Mouse (Mus musculus) thymus, postnatal 25 days (tissue): ENCODE results near the gene Olfm3.

ENCODE experiments used
- DNase-seq: peaks from one replicate; pipeline ENCODE4 v3.0.0; 2022

The Olfm3 gene

DNA sequence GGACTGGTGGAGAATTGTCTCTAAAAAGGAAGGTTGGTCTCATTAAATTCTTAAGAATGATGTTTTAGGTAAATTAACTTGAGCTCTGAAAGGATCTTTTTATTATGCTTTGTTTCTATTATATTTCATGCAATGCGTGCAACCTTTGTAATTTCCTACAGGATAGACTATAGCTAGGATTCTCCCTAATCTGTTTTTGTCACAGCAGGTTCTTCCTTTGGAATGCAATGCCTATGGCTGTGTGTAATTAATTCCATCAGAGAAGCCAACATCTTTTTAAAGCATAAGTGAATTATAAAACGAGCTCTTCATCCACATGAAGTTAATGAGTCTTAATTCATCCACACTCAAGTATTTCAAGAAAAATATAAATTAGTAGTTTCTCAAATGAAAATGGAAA, 177.5 kb downstream of the Olfm3 start:
- DNase-seq, result no peak

DNA sequence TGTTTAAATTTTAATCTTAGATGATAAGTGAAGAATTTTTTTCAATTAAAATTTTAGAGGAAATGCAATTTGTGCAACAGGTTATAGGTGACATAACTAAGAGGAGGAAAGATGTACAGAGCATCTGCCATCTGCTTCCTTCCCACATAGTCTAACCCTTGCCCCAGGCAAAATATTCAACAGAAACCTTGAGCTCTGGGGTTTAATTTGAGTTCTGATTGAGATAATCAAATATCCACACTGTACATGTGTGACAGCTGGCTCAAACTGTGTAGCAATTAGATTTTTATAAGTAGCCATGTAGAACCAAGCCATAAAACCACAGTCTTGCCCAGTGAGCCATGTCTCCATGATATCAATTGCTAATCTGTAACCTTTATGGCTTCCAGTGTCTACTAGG, 179.1 kb downstream of the Olfm3 start:
- DNase-seq, result no peak

DNA sequence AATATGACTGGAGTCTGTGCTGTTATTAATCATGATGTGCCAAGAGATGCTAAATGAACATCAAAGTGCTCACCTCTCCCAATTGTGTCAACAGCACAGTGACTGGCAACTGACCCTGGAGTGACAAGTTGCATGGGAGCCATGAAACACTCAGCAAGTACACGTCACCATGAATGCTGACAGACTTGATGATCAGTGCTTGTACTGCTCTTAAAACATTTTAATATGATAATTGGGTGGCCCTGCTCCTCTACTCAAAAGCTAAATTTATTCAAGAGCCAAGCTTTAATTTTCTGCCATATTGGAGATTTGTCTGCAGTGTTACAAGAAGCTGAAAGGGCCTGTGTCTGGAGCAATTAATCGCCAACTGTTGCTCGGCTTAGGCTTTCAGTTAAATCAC, 184.4 kb downstream of the Olfm3 start:
- no peak for DNase-seq

DNA sequence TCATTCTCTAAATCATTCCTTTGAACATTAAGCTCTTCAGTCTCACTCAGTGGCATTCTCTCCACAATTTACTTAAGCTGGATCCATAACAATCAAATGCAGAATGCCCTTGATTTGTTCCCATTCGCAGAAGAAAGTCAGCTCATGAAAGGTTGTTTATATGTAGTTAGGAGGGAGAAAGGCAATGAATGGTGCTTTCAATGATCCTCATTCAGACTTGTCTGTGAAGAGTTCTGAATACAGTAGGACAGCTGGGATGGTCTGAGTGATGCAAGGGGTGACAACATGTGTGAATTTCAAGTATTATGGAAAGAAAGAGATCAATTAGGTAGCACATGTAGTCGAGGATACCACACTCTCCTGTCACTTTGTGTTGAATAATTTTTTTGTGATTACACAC, 186.8 kb downstream of the Olfm3 start:
- DNase-seq, result no peak

DNA sequence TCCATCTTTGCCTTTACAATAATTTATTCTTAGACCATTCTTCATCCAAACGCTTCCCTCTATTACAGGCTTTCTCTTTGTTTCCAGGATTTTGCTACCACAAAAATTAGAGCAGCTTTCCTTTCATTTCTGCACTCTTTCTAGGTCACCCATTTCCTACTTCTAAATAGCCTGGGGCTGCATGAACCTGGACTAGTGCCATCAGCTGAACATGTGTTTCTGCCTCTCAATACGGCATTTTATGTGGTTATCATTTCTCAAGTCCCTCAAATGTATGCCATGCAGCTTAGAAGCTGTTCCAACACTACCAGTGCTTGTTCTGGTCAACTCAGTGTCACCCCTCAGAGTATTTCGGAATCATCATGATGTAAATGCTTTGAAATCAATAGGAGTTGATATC, 191.6 kb downstream of the Olfm3 start:
- DNase-seq, result no peak

DNA sequence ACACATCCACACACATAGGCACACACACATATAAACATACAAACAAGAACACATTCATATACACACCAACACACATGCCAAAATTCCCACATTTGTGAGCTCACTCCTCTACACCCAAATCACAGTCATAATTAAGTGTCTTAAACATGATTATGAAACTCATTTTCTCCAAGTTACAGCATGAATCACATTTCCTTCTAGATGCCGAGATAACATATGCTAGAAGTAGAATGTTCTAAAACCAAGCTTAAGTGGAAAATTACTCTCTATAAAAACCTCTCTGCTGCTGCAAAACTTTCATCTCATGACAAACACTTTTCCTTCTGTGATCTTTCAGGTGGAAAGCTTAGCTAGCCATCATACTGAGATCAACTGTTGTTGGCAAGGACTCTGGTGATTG, 195.7 kb downstream of the Olfm3 start:
- no peak for DNase-seq

DNA sequence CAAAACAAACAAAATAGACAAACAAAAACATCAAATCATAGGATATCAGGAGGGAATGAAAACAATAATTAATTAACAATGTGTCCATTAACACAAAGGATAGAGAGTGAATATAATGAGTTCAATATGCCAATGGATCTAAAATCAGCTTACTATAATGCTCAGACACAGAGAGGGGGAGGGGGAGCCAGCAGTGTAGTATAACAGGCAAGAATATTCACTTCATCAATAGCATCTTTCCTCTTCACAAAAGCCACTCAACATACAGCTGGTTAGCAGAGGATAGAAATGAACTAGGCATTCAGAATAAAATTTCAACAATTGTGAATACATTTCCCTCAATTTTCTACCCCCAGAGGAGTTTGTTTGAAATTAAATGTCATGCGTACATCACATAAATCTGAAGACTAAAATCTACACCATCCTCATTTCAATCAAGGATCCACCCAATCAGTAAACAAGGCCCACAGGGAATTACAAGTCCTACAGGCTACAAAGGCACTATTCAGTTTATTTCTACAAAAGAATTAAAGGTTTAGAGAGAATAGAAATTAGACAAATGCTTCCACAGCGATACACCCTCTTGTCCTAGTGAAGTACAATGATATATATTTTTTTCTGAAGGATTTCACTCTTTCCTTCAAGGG, 200.4 kb downstream of the Olfm3 start:
- no peak for DNase-seq

DNA sequence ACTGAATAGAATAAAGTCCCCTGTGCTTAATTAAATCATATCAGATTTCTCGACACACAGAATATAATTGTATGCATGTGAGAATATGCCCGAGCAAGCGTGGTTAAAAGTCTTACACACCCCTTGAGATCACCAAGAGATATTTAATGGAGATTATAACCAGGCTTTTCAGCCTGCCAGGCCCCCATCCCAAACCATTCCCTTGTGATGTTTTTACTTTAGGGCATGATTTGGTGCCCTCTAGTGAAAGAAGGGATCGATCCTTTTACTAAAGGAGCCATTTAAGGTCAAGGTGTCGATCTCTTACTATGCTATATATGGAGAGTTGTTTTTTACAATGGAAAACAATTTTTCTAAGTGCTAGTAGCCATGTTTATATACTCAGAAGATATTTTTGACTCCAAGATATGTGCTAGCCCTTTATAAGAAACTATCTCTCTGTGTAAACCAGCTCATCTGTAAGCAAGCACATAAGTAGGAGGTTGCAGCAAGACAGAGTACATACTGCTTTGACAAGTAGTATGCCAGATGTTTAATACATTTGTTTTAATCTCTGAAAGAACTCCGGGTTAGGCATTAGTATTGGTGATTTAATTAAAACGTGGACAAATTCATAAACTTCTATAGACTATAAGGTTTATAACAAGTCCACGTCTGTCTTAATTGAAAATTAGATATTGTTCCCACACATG, 201.1 kb downstream of the Olfm3 start:
- no peak for DNase-seq

DNA sequence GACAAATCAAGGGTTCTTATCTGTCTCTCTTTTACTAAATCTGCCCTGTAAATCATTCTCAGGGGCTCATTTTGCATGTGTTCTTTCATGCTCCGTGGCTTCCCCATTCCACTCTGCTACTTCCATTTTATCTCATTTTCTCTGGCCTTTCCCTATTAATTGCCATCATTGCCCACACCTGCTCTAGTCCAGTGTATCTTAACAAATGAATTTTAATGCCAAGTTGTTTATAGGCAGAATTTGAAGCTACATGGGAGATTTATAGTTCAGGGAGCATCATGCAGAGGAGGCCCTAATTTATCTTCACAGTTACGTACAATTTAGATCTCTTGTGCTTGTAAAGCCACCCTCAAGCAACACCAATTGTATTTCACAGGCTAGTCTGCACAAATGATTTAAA, 241.8 kb downstream of the Olfm3 start:
- no peak for DNase-seq

DNA sequence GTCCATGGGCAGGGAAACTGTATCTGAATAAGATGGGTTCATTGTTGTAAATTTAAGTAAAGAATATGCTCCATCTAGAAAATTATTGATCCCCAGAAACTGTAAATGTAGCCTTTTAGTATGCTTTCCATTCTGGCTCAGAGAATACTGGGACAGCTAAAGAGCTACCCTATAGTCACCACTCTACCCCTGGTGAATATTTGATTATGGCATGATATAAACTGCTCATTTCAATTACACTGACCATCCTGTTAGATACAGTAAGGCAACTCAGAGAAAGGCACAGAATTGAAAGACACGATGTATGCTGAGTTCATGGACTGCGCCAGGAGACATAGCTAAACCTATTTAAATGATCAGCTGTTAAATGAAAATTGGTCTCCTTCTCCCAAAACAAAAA, 242.4 kb downstream of the Olfm3 start:
- no peak for DNase-seq

DNA sequence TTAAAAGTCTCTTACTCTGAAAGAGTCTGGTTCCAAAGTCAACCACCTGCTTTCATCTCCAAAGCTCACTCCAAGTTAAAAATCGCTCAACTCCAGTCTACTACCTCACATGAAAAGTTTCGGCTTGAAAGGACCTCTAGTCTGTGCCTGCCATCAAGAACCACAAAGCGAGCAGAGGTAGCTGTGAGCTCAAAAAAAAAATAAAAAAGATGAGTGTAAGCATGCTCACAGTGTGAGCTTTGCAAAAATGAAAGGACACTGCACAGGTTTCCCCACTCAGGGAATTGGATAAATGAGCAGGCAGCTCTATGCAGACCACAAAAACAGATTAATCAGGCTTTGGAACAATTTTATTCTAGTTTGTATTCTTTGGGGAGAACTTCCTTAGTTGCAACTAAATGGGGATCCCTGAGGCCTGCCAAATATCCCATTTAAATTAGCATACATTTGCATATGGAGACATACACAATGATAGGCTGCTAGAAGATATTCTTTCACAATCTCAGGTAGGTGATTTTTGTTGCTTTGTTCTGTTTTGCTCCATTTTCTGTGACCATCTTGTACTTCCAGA, 255.1 kb downstream of the Olfm3 start:
- no peak for DNase-seq

DNA sequence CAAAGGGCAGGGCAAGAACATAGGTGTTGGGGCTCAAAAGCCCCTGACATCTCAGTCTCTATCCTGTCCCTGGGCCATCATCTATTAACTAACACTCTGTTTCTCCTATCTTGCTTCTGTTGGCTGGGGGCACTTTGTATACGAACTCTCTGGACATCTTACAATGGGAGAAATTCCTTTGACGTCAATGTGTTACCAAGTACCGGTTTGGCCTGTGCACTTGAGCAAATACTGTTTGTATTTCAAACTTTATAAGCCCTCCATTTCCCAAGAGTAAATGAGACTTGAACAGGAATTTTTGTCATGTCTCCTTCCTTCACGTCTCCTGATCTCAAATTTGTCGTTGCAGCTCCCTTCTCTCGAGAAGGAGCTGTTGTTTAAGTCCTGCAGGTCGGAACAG, 270.7 kb downstream of the Olfm3 start:
- DNase-seq, result no peak
